Mouse (Mus musculus): ENCODE results near the gene Notch1. TPM values are rescaled to one million over a fixed set of nuclear protein-coding genes. Genes with fewer than 3 reads are reported as not detected.

The Notch1 gene
- polyA plus RNA-seq, 1 experiment, result 108 TPM

- H3K4me3 ChIP-seq (replicated peaks; ENCODE audit: extremely low read depth, low read depth, low read length), result no peak overlapping the region
- TF ChIP-seq CTCF (IDR thresholded peaks at IDR 0.05; ENCODE audit: insufficient read depth, low read length) (no peak), POLR2A (IDR thresholded peaks at IDR 0.05; ENCODE audit: borderline replicate concordance, extremely low read depth, low read depth, low read length) (no peak)
- no peak for DNase-seq
- H3K4me1 ChIP-seq (ENCODE audit: control insufficient read depth, insufficient read depth, low read length), result peaks cover 72% of the 10 kb centered on the region
- 41% methylated on average over 5 of the region's 5 CpGs for WGBS
Measured at GRCm38 (mm10) chr2:26486264-26486810, 30.1 kb downstream of the Notch1 start.

- no peak for DNase-seq
- H3K4me1 ChIP-seq (ENCODE audit: control insufficient read depth, insufficient read depth, low read length), result peaks cover 67% of the 10 kb centered on the region
- TF ChIP-seq CTCF (IDR thresholded peaks at IDR 0.05; ENCODE audit: insufficient read depth, low read length) (no peak), POLR2A (IDR thresholded peaks at IDR 0.05; ENCODE audit: borderline replicate concordance, extremely low read depth, low read depth, low read length) (no peak)
- WGBS, result 41% methylated on average over 7 of the region's 7 CpGs
- H3K4me3 ChIP-seq (replicated peaks; ENCODE audit: extremely low read depth, low read depth, low read length), result no peak overlapping the region
Measured at GRCm38 (mm10) chr2:26485710-26486109, 30.8 kb downstream of the Notch1 start.

DNA sequence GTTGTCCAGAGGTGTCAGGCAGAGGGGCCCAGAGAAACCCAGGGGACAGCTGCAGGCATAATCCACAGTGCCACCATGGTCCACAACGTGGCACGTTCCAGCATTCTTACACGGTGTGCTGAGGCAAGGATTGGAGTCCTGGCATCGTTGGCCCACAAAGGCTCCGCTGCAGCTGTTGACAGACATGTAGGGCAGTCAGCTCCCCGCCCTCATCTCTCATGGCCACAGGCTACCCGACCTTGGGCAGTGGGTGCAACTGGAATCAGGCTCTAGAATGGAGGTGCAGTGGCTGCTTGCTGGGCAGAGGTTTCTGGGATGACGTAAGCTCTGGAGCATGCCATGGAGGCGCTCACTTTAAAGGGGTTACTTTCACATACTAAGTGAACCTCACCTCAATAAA is 31.2 kb downstream of the Notch1 start:
- peaks cover 64% of the 10 kb centered on the region for H3K4me1 ChIP-seq (ENCODE audit: control insufficient read depth, insufficient read depth, low read length)

GRCm38 (mm10) chr2:26484169-26484568 is 32.3 kb downstream of the Notch1 start:
- WGBS, result 81% methylated on average over 10 of the region's 10 CpGs
- H3K4me1 ChIP-seq (ENCODE audit: control insufficient read depth, insufficient read depth, low read length), result peaks cover 58% of the 10 kb centered on the region
- no peak overlapping the region for H3K4me3 ChIP-seq (replicated peaks; ENCODE audit: extremely low read depth, low read depth, low read length)
- DNase-seq, result no peak
- no peak for TF ChIP-seq POLR2A (IDR thresholded peaks at IDR 0.05; ENCODE audit: borderline replicate concordance, extremely low read depth, low read depth, low read length)
- no peak for TF ChIP-seq CTCF (IDR thresholded peaks at IDR 0.05; ENCODE audit: insufficient read depth, low read length)

More for the DNA sequence above, 31.2 kb downstream of the Notch1 start:
- H3K4me3 ChIP-seq (replicated peaks; ENCODE audit: extremely low read depth, low read depth, low read length), result no peak overlapping the region
- DNase-seq, result no peak
- WGBS, result 62% methylated on average over 9 of the region's 9 CpGs
- TF ChIP-seq POLR2A (IDR thresholded peaks at IDR 0.05; ENCODE audit: borderline replicate concordance, extremely low read depth, low read depth, low read length), result no peak
- TF ChIP-seq CTCF (IDR thresholded peaks at IDR 0.05; ENCODE audit: insufficient read depth, low read length), result no peak

DNA sequence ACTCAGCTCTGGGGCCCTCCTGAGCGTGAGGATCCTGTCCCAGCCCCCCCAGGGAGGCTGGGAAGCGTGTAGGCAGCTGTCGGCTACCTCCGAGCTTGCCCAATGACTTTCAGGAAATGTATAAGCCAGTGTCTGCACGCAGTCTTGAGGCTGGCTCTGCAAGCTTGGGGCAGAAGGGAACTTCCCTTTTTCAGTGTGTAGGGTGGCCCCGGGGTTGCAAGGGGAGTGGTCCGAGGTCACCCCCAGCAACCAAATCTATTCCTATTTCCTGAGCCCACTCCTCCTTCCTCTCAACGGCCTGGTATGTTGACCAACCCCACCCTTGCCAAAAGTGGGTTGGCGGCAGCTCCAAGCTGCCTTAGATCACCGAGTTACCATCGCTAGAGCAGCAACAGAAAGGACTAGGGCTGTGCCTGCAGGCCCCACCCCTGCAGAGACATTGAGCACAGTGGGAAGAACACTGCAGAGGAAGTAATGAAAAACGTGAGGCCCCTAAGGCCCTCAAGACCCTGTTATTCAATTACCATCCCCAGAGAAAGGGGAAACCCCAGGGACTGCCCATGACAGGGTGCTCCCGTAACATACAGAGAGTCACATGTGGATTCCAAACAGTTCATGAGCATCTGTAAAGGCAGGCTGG is 33.1 kb downstream of the Notch1 start:
- Histone ChIP-seq H3K4me1 (ENCODE audit: control insufficient read depth, insufficient read depth, low read length) (peaks cover 50% of the 10 kb centered on the region), H3K4me3 (replicated peaks; ENCODE audit: extremely low read depth, low read depth, low read length) (no peak overlapping the region)
- no peak for DNase-seq

GRCm38 (mm10) chr2:26482824-26483223 is 33.6 kb downstream of the Notch1 start:
- 50% methylated on average over 3 of the region's 3 CpGs for WGBS
- Histone ChIP-seq H3K4me3 (replicated peaks; ENCODE audit: extremely low read depth, low read depth, low read length) (no peak overlapping the region), H3K4me1 (ENCODE audit: control insufficient read depth, insufficient read depth, low read length) (peaks cover 45% of the 10 kb centered on the region)
- no peak for DNase-seq
- no peak for TF ChIP-seq CTCF (IDR thresholded peaks at IDR 0.05; ENCODE audit: insufficient read depth, low read length)
- TF ChIP-seq POLR2A (IDR thresholded peaks at IDR 0.05; ENCODE audit: borderline replicate concordance, extremely low read depth, low read depth, low read length), result no peak

More for the DNA sequence above, 33.1 kb downstream of the Notch1 start:
- TF ChIP-seq POLR2A (IDR thresholded peaks at IDR 0.05; ENCODE audit: borderline replicate concordance, extremely low read depth, low read depth, low read length) (no peak), CTCF (IDR thresholded peaks at IDR 0.05; ENCODE audit: insufficient read depth, low read length) (no peak)
- 30% methylated on average over 13 of the region's 13 CpGs for WGBS

GRCm38 (mm10) chr2:26481724-26482495 is 34.6 kb downstream of the Notch1 start:
- no peak overlapping the region for H3K4me3 ChIP-seq (replicated peaks; ENCODE audit: extremely low read depth, low read depth, low read length)
- TF ChIP-seq CTCF (IDR thresholded peaks at IDR 0.05; ENCODE audit: insufficient read depth, low read length), result no peak
- no peak for DNase-seq
- WGBS, result 66% methylated on average over 10 of the region's 10 CpGs
- H3K4me1 ChIP-seq (ENCODE audit: control insufficient read depth, insufficient read depth, low read length), result peaks cover 36% of the 10 kb centered on the region

GRCm38 (mm10) chr2:26480911-26481310 is 35.6 kb downstream of the Notch1 start:
- no peak for TF ChIP-seq POLR2A (IDR thresholded peaks at IDR 0.05; ENCODE audit: borderline replicate concordance, extremely low read depth, low read depth, low read length)
- no peak for TF ChIP-seq CTCF (IDR thresholded peaks at IDR 0.05; ENCODE audit: insufficient read depth, low read length)
- Histone ChIP-seq H3K4me3 (replicated peaks; ENCODE audit: extremely low read depth, low read depth, low read length) (no peak overlapping the region), H3K4me1 (ENCODE audit: control insufficient read depth, insufficient read depth, low read length) (peaks cover 38% of the 10 kb centered on the region)
- 88% methylated on average over 12 of the region's 12 CpGs for WGBS
- no peak for DNase-seq

- TF ChIP-seq POLR2A (IDR thresholded peaks at IDR 0.05; ENCODE audit: borderline replicate concordance, extremely low read depth, low read depth, low read length) (no peak), CTCF (IDR thresholded peaks at IDR 0.05; ENCODE audit: insufficient read depth, low read length) (no peak)
- Histone ChIP-seq H3K4me1 (ENCODE audit: control insufficient read depth, insufficient read depth, low read length) (peaks cover 35% of the 10 kb centered on the region), H3K4me3 (replicated peaks; ENCODE audit: extremely low read depth, low read depth, low read length) (no peak overlapping the region)
- DNase-seq, result no peak
- WGBS, result 71% methylated on average over 2 of the region's 2 CpGs
Measured at GRCm38 (mm10) chr2:26478685-26479205, 37.7 kb downstream of the Notch1 start.
